Mouse (Mus musculus) lung, postnatal 0 days (tissue): ENCODE measurements around the gene Hcn4.

ENCODE experiments used
- CTCF ChIP-seq: IDR thresholded peaks from 2 replicates; pipeline ENCODE4 v1.5.1; 2016; ENCODE audit warnings: antibody characterized with exemption, mild to moderate bottlenecking
- EP300 ChIP-seq: IDR thresholded peaks from 2 replicates; pipeline ENCODE4 v1.6.1; 2016; ENCODE audit warnings: antibody characterized with exemption, mild to moderate bottlenecking, control low read depth

DNA sequence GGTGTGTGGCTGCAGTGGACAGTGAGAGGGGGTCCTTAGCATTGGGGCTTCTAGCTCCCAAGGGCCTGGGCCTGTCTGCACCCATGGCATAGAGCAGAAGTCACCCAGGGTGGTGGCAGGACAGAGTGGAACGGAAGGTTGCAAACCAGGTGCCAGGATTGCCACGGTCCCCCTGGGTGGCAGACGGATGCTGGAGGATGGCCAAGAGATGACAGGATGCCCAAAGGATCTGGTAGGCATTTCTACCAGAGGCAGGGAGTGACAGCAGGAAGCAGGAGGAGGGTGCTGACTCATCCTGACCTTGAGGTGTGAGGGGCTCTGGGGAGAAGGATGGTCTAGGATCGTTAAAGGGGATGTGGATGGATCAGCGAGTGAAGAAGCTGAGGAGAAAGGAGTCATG lies 15.3 kb downstream of the Hcn4 start:
- no peak for TF ChIP-seq CTCF
- TF ChIP-seq EP300, result no peak
